Mouse (Mus musculus): ENCODE data around the gene Gabrb1. TPM values are rescaled to one million over a fixed set of nuclear protein-coding genes. Genes with fewer than 3 reads are reported as not detected.

Gabrb1 gene
- total and polyA plus RNA-seq, 3 experiments: 0.03 TPM; not detected in 2

DNA sequence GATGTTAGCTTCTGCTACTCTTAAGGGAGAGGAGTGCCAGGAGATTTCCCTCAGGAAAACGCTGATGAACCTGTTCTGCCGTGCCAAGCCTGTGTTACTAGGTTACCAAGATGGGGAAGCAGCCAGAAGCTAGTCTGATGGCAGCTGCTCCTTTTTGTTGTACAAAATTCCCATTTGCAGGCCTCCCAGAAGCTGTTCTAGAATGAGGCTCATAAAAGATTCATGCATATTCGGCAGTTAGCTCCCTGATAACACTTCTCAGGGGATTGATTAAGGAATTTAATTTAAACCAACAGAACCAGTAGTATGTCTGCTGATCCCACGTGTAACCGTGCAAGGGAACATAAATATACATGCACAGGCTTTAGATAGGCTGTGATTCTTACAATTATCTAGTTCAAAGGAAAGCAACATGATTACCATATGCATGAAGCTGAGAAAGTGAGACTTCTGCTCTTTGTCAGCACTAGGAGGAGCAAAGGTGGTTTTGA is 318.7 kb downstream of the Gabrb1 start:
- Histone ChIP-seq H3K79me2 (ENCODE audit: control insufficient read depth, insufficient read depth, low read length, poor library complexity) (no peaks in the 10 kb centered on the region), H3K27me3 (ENCODE audit: control insufficient read depth in 1 of 2, insufficient read depth in 2 of 2, low read length in 2 of 2) (no peaks in the 10 kb centered on the region), H3K4me3 (ENCODE audit: control insufficient read depth in 1 of 2, insufficient read depth in 1 of 2, low read depth in 2 of 2, low read length in 2 of 2) (no peak overlapping the region), H3K9me3 (replicated peaks; ENCODE audit: insufficient read depth, low read length) (no peaks in the 10 kb centered on the region), H3K27ac (ENCODE audit: control insufficient read depth, low read depth, low read length) (no peak overlapping the region), H3K4me1 (ENCODE audit: control insufficient read depth in 1 of 2, insufficient read depth in 2 of 2, low read length in 2 of 2) (no peaks in the 10 kb centered on the region), H3K9ac (ENCODE audit: control insufficient read depth, low read depth, low read length, poor library complexity, severe bottlenecking) (no peak overlapping the region), H3K36me3 (ENCODE audit: control insufficient read depth in 1 of 2, insufficient read depth in 2 of 2, low read length in 2 of 2) (no peaks in the 10 kb centered on the region)
- TF ChIP-seq GATA1 (IDR thresholded peaks at IDR 0.05; ENCODE audit: low read depth, low read length) (no peak), NRF1 (IDR thresholded peaks at IDR 0.05; ENCODE audit: insufficient read depth, low read depth, low read length, poor library complexity, severe bottlenecking) (no peak), MYC (IDR thresholded peaks at IDR 0.05; ENCODE audit: low read depth, low read length) (no peak), RAD21 (IDR thresholded peaks at IDR 0.05; ENCODE audit: low read depth, low read length) (no peak), MAFK (IDR thresholded peaks at IDR 0.05; ENCODE audit: borderline replicate concordance, low read depth, low read length) (no peak), ELF1 (IDR thresholded peaks at IDR 0.05; ENCODE audit: low read depth, low read length) (no peak), ZNF384 (IDR thresholded peaks at IDR 0.05; ENCODE audit: low read depth, low read length) (no peak)
- no peak for DNase-seq (ENCODE audit: low read depth, low spot score)

DNA sequence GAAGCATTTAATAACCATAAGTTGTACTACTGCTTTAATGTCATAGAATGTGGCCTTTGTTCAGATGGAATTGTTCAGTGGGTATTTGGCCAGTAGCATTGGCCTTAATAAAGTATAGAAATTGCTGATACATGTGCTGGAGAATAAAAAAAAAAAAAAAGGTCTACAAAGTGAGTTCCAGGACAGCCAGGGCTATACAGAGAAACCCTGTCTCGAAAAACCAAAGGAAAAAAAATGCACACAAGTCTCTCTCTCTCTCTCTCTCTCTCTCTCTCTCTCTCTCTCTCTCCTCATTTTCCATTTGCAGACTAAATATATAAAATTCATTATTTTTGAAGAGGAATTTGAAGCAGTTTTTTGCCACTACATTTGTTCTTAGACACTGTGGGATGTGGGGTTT is 328.6 kb downstream of the Gabrb1 start:
- H3K79me2 ChIP-seq (ENCODE audit: control insufficient read depth, insufficient read depth, low read length, poor library complexity): no peaks in the 10 kb centered on the region
- no peak overlapping the region for H3K27ac ChIP-seq (ENCODE audit: control insufficient read depth, low read depth, low read length)
- H3K4me3 ChIP-seq (ENCODE audit: control insufficient read depth in 1 of 2, insufficient read depth in 1 of 2, low read depth in 2 of 2, low read length in 2 of 2): no peak overlapping the region
- H3K9ac ChIP-seq (ENCODE audit: control insufficient read depth, low read depth, low read length, poor library complexity, severe bottlenecking): no peak overlapping the region
- H3K36me3 ChIP-seq (ENCODE audit: control insufficient read depth in 1 of 2, insufficient read depth in 2 of 2, low read length in 2 of 2): no peaks in the 10 kb centered on the region
- TF ChIP-seq E2F4 (IDR thresholded peaks at IDR 0.05; ENCODE audit: borderline replicate concordance, low read depth, low read length) (no peak), BHLHE40 (IDR thresholded peaks at IDR 0.05; ENCODE audit: borderline replicate concordance, low read depth, low read length) (no peak), JUND (IDR thresholded peaks at IDR 0.05; ENCODE audit: low read depth, low read length) (no peak), CHD2 (IDR thresholded peaks at IDR 0.05; ENCODE audit: low read length) (no peak), MAX (IDR thresholded peaks at IDR 0.05; ENCODE audit: low read length) (no peak), ZNF384 (IDR thresholded peaks at IDR 0.05; ENCODE audit: low read depth, low read length) (no peak)
- DNase-seq (ENCODE audit: low read depth, low spot score): no peak
- H3K9me3 ChIP-seq (replicated peaks; ENCODE audit: insufficient read depth, low read length): no peaks in the 10 kb centered on the region
- no peaks in the 10 kb centered on the region for H3K4me1 ChIP-seq (ENCODE audit: control insufficient read depth in 1 of 2, insufficient read depth in 2 of 2, low read length in 2 of 2)
- H3K27me3 ChIP-seq (ENCODE audit: control insufficient read depth in 1 of 2, insufficient read depth in 2 of 2, low read length in 2 of 2): no peaks in the 10 kb centered on the region

- Histone ChIP-seq H3K27ac (ENCODE audit: control insufficient read depth, low read depth, low read length) (no peak overlapping the region), H3K36me3 (ENCODE audit: control insufficient read depth in 1 of 2, insufficient read depth in 2 of 2, low read length in 2 of 2) (no peaks in the 10 kb centered on the region), H3K9me3 (replicated peaks; ENCODE audit: insufficient read depth, low read length) (no peaks in the 10 kb centered on the region), H3K9ac (ENCODE audit: control insufficient read depth, low read depth, low read length, poor library complexity, severe bottlenecking) (no peak overlapping the region), H3K4me1 (ENCODE audit: control insufficient read depth in 1 of 2, insufficient read depth in 2 of 2, low read length in 2 of 2) (no peaks in the 10 kb centered on the region), H3K4me3 (ENCODE audit: control insufficient read depth in 1 of 2, insufficient read depth in 1 of 2, low read depth in 2 of 2, low read length in 2 of 2) (no peak overlapping the region), H3K27me3 (ENCODE audit: control insufficient read depth in 1 of 2, insufficient read depth in 2 of 2, low read length in 2 of 2) (no peaks in the 10 kb centered on the region), H3K79me2 (ENCODE audit: control insufficient read depth, insufficient read depth, low read length, poor library complexity) (no peaks in the 10 kb centered on the region)
- TF ChIP-seq ZKSCAN1 (IDR thresholded peaks at IDR 0.05; ENCODE audit: low read depth, low read length) (no peak), TCF12 (IDR thresholded peaks at IDR 0.05; ENCODE audit: low read depth, low read length) (no peak), MYB (IDR thresholded peaks at IDR 0.05; ENCODE audit: low read depth, low read length) (no peak), GABPA (IDR thresholded peaks at IDR 0.05; ENCODE audit: low read depth, low read length) (no peak), KAT2A (conservative IDR thresholded peaks at IDR 0.05; ENCODE audit: low read depth, low read length) (no peak), USF2 (IDR thresholded peaks at IDR 0.05; ENCODE audit: borderline replicate concordance in 1 of 2, insufficient read depth in 1 of 2, low read depth in 1 of 2, low read length in 2 of 2) (no peak), NRF1 (IDR thresholded peaks at IDR 0.05; ENCODE audit: insufficient read depth, low read depth, low read length, poor library complexity, severe bottlenecking) (no peak), UBTF (IDR thresholded peaks at IDR 0.05; ENCODE audit: borderline replicate concordance, insufficient read depth, low read depth, low read length) (no peak), TBP (IDR thresholded peaks at IDR 0.05; ENCODE audit: low read depth, low read length) (no peak), POLR2AphosphoS5 (IDR thresholded peaks at IDR 0.05; ENCODE audit: borderline replicate concordance, low read depth, low read length) (no peak), NELFE (IDR thresholded peaks at IDR 0.05; ENCODE audit: low read depth, low read length) (no peak), POLR2A (IDR thresholded peaks at IDR 0.05; ENCODE audit: control insufficient read depth in 1 of 2, insufficient read depth in 1 of 2, low read depth in 1 of 2, low read length in 2 of 2, poor library complexity in 1 of 2) (no peak), MAFK (IDR thresholded peaks at IDR 0.05; ENCODE audit: borderline replicate concordance, low read depth, low read length) (no peak), ETS1 (IDR thresholded peaks at IDR 0.05; ENCODE audit: low read depth, low read length) (no peak), CHD2 (IDR thresholded peaks at IDR 0.05; ENCODE audit: low read length) (no peak), USF1 (IDR thresholded peaks at IDR 0.05; ENCODE audit: low read depth, low read length) (no peak), ZC3H11A (IDR thresholded peaks at IDR 0.05; ENCODE audit: low read depth, low read length) (no peak), ZNF384 (IDR thresholded peaks at IDR 0.05; ENCODE audit: low read depth, low read length) (no peak)
- DNase-seq (ENCODE audit: low read depth, low spot score): no peak
Measured at GRCm38 (mm10) chr5:71986983-71987398, 329.1 kb downstream of the Gabrb1 start.

Data from MEL (cell line).